Comparison of ENCODE assay signal across 12 mouse cellular contexts in genomic region chr1:162225621-162226147, GRCm38 (mm10).
DNase-seq lines count a peak whose midpoint lies in the region; ATAC-seq and TF ChIP-seq lines count a peak whose summit lies in the region.
"Had no signal": no experiment of that assay in that cellular context is flagged by ENCODE, and none has a peak within 500 bp of the region (broad histone marks: within the 10 kb centered on the region; RNA-seq: fewer than 3 reads in every experiment).

No protein-coding gene starts in this region.

- DNase-seq in heart, postnatal 4 days: no peak
- peak; percentile 71 for DNase-seq in lung, embryonic 14.5 days
- no peak for DNase-seq in lung, postnatal 25 days (ENCODE audit: low spot score)
- DNase-seq in forelimb bud, embryonic 11.5 days (ENCODE audit: low read depth, low spot score): peak; percentile 65
- no peak for DNase-seq in cerebellum, adult 9-10 months
- DNase-seq in testis, postnatal 14 days (ENCODE audit: low spot score): no peak
- DNase-seq: cerebellum, postnatal 14 days had no signal

- WGBS in heart, embryonic 12.5 days: 42% methylated on average over 7 of the region's 7 CpGs
- 16% methylated on average over 7 of the region's 7 CpGs for WGBS in lung, embryonic 14.5 days
- WGBS in stomach, embryonic 14.5 days: 29% methylated on average over 7 of the region's 7 CpGs

- 0 out of 2 replicates have a peak, but pooled peaks cover 5% of the 10 kb centered on the region for H3K36me3 ChIP-seq in heart, embryonic 12.5 days
- H3K36me3 ChIP-seq in lung, embryonic 14.5 days (ENCODE audit: insufficient read depth): peaks cover 11% of the 10 kb centered on the region; the same call in 1 of the 2 replicates
- peaks cover 4% of the 10 kb centered on the region for H3K36me3 ChIP-seq in stomach, embryonic 14.5 days (ENCODE audit: control insufficient read depth, insufficient read depth, low read length)
- H3K36me3 ChIP-seq: forebrain, embryonic 15.5 days had no signal

- H3K4me1 ChIP-seq in heart, embryonic 12.5 days (replicated peaks): peaks cover 6% of the 10 kb centered on the region
- H3K4me1 ChIP-seq in lung, embryonic 14.5 days (ENCODE audit: insufficient read depth): peaks cover 20% of the 10 kb centered on the region
- H3K4me1 ChIP-seq in stomach, embryonic 14.5 days (ENCODE audit: control insufficient read depth, insufficient read depth, low read length): no peaks in the 10 kb centered on the region
- H3K4me1 ChIP-seq: forebrain, embryonic 15.5 days had no signal

- no peak for ATAC-seq in heart, embryonic 12.5 days (ENCODE audit: insufficient number of reproducible peaks, low FRiP score)
- ATAC-seq in lung, embryonic 14.5 days (ENCODE audit: insufficient read depth): peak; percentile 54
- ATAC-seq in stomach, embryonic 14.5 days (ENCODE audit: insufficient number of reproducible peaks, insufficient read depth, low FRiP score, low read depth): peak; percentile 28; the same call in 1 of the 2 replicates
- ATAC-seq: forebrain, embryonic 15.5 days had no signal

- H3K4me2 ChIP-seq in heart, embryonic 12.5 days: no peak overlapping the region
- no peak overlapping the region for H3K4me2 ChIP-seq in lung, embryonic 14.5 days
- H3K4me2 ChIP-seq in stomach, embryonic 14.5 days (replicated peaks; ENCODE audit: low read depth, low read length): no peak overlapping the region
- H3K4me2 ChIP-seq: forebrain, embryonic 15.5 days had no signal

- no peaks in the 10 kb centered on the region for H3K27me3 ChIP-seq in heart, embryonic 12.5 days (replicated peaks)
- no peaks in the 10 kb centered on the region for H3K27me3 ChIP-seq in lung, embryonic 14.5 days (ENCODE audit: insufficient read depth, low read length)
- no peaks in the 10 kb centered on the region for H3K27me3 ChIP-seq in stomach, embryonic 14.5 days (ENCODE audit: control insufficient read depth, insufficient read depth, low read length)
- H3K27me3 ChIP-seq: CH12.LX; forebrain, embryonic 15.5 days had no signal

- H3K27ac ChIP-seq in heart, embryonic 12.5 days (ENCODE audit: poor library complexity, severe bottlenecking): peak overlapping the region; percentile 75
- H3K27ac ChIP-seq in lung, embryonic 14.5 days (ENCODE audit: low read depth): peak overlapping the region; percentile 91
- peak overlapping the region; percentile 68 for H3K27ac ChIP-seq in stomach, embryonic 14.5 days (ENCODE audit: low read length)
- H3K27ac ChIP-seq: forebrain, embryonic 15.5 days; layer of hippocampus, adult 2 months had no signal

- H3K9me3 ChIP-seq in heart, embryonic 12.5 days (replicated peaks): no peaks in the 10 kb centered on the region
- no peaks in the 10 kb centered on the region for H3K9me3 ChIP-seq in lung, embryonic 14.5 days (ENCODE audit: low read depth, low read length)
- H3K9me3 ChIP-seq in stomach, embryonic 14.5 days (ENCODE audit: control insufficient read depth, low read depth, low read length): no peaks in the 10 kb centered on the region
- H3K9me3 ChIP-seq: forebrain, embryonic 15.5 days had no signal

- no peak overlapping the region for H3K4me3 ChIP-seq in heart, embryonic 12.5 days
- H3K4me3 ChIP-seq in lung, embryonic 14.5 days (ENCODE audit: low read depth, low read length): no peak overlapping the region
- H3K4me3 ChIP-seq in stomach, embryonic 14.5 days (ENCODE audit: low read depth, low read length): no peak overlapping the region
- H3K4me3 ChIP-seq: forebrain, embryonic 15.5 days; layer of hippocampus, adult 2 months had no signal

- no peak for TF ChIP-seq CTCF in lung, embryonic 14.5 days (IDR thresholded peaks at IDR 0.05; ENCODE audit: low read depth)

- H3K9ac ChIP-seq in heart, embryonic 12.5 days: no peak overlapping the region
- no peak overlapping the region for H3K9ac ChIP-seq in lung, embryonic 14.5 days
- no peak overlapping the region for H3K9ac ChIP-seq in stomach, embryonic 14.5 days (replicated peaks; ENCODE audit: low read depth, low read length)
- H3K9ac ChIP-seq: forebrain, embryonic 15.5 days had no signal

Comparison
In these comparisons a context has a peak if more than half of its experiments do, and no peak if none do; other contexts are left out.
1. DNase-seq: peak in lung, embryonic 14.5 days (single experiment) and forelimb bud, embryonic 11.5 days (single experiment); none in heart, postnatal 4 days (single experiment), lung, postnatal 25 days (single experiment), cerebellum, adult 9-10 months (single experiment) and testis, postnatal 14 days (single experiment).
2. Peak in every context shown above with its lines, with median percentiles within 50 percentile points of each other: H3K27ac ChIP-seq.